Mouse (Mus musculus): ENCODE results near the gene Khdc1a. TPM values are rescaled to one million over a fixed set of nuclear protein-coding genes. Genes with fewer than 3 reads are reported as not detected.
"Not testable (repeated sequence)": the region's sequence is repeated elsewhere in the genome, so short reads cannot be mapped to it uniquely, and the experiment has no call there.

Khdc1a gene
- polyA plus RNA-seq, 1 experiment from 2014 or later = not detected

DNA sequence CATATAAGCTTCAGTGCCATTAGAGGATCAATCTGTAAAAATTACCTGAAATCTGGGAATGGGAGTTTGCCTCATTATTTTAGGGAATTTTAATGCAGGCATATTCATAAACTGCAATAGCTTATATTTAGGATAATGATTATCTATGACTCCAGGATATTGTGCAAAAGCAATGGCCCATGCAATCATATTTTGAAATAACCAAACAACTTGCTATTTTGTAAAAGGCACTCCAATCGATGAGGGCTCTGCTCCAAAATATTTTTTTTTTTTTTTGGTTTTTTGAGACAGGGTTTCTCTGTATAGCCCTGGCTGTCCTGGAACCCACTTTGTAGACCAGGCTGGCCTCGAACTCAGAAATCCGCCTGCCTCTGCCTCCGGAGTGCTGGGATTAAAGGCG lies 29.2 kb upstream of the Khdc1a start:
- not testable (repeated sequence) for H3K4me2 ChIP-seq (replicated peaks; ENCODE audit: low read depth, low read length); H3K36me3 ChIP-seq (ENCODE audit: control insufficient read depth, insufficient read depth, low read length); H3K27me3 ChIP-seq (ENCODE audit: control insufficient read depth, insufficient read depth, low read length); H3K27ac ChIP-seq (ENCODE audit: low read depth, low read length); H3K4me3 ChIP-seq (ENCODE audit: low read length); H3K9ac ChIP-seq (ENCODE audit: low read depth, low read length); ATAC-seq (ENCODE audit: low FRiP score, low TSS enrichment); H3K9me3 ChIP-seq (ENCODE audit: control insufficient read depth, low read length); H3K4me1 ChIP-seq (ENCODE audit: control insufficient read depth, insufficient read depth, low read length)
- 90% methylated on average over 5 of the region's 5 CpGs for WGBS

DNA sequence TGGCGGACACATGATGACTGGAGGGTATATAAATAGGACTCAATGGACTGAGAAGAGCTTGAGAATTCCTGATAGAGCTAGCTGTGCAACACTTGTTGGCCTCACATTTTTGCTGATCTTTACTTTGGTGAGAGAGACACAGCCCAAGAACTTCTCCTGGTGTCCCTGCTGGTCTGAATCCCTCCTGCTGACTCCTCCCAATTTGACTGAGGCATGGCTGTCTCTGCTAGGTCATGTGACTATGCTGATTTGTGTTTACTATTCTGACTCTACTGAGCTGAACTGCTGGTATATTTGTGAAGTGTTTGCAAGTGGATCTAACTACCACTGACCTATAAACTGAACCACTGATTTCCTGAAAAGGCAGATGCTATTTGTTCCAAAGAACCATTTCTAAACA lies 27.8 kb upstream of the Khdc1a start:
- Histone ChIP-seq H3K4me2 (replicated peaks; ENCODE audit: low read depth, low read length) (no peak overlapping the region), H3K36me3 (ENCODE audit: control insufficient read depth, insufficient read depth, low read length) (no peaks in the 10 kb centered on the region), H3K9ac (ENCODE audit: low read depth, low read length) (no peak overlapping the region), H3K4me1 (ENCODE audit: control insufficient read depth, insufficient read depth, low read length) (no peaks in the 10 kb centered on the region), H3K9me3 (ENCODE audit: control insufficient read depth, low read length) (no peaks in the 10 kb centered on the region), H3K4me3 (ENCODE audit: low read length) (no peak overlapping the region), H3K27ac (ENCODE audit: low read depth, low read length) (no peak overlapping the region), H3K27me3 (ENCODE audit: control insufficient read depth, insufficient read depth, low read length) (no peaks in the 10 kb centered on the region)
- no peak for ATAC-seq (ENCODE audit: low FRiP score, low TSS enrichment)
- WGBS = 100% methylated on average over 1 of the region's 1 CpGs

DNA sequence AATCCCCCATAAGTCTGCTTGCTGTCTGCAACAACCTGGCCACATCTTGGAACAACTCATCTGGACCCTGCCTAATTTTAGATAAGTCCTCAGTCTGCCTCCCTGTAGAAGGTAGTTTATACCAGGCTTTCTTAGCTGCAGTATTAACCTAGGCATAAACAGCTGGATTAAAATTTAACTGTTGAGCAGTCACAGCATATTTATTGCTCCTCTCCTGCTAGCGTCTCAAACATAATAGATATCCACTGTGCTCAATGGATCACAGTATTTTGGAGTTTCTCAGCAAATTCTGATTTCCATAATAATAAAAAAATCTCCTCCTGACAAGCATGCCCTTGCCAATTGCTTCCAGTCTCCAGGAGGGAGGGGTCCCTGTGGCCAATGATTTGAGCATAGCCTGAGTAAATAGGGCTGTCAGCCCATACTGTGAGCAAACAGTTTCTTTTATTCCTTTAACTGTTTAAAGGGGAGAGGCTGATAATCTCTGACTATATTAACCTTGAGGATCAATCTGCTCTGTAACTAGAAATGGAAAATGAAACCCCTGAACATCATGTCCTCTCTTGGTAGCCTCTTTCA lies 25.4 kb upstream of the Khdc1a start:
- Histone ChIP-seq H3K36me3 (ENCODE audit: control insufficient read depth, insufficient read depth, low read length) (no peaks in the 10 kb centered on the region), H3K9ac (ENCODE audit: low read depth, low read length) (no peak overlapping the region), H3K4me2 (replicated peaks; ENCODE audit: low read depth, low read length) (no peak overlapping the region), H3K27me3 (ENCODE audit: control insufficient read depth, insufficient read depth, low read length) (no peaks in the 10 kb centered on the region), H3K27ac (ENCODE audit: low read depth, low read length) (no peak overlapping the region), H3K9me3 (ENCODE audit: control insufficient read depth, low read length) (no peaks in the 10 kb centered on the region), H3K4me3 (ENCODE audit: low read length) (no peak overlapping the region), H3K4me1 (ENCODE audit: control insufficient read depth, insufficient read depth, low read length) (no peaks in the 10 kb centered on the region)
- ATAC-seq (ENCODE audit: low FRiP score, low TSS enrichment) = no peak
- 48% methylated on average over 1 of the region's 1 CpGs for WGBS

DNA sequence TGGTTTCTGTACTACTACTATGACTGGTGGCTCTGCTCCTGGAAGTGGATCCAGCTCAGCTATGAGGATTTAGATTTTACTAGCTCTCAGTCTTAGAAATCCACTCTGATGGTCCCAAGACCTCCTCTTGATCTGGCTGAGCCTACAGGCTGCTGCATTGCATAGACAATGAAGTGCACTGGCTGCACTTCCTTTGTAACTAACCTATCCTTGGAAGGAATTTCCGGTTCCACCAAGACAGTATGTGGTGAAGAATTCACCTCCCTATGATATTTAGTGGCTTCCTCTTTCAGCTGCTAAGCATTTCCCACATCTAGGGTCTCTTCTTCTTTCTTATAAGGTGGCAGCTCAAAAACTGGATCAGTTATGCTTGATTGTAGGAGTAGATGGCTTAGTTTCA lies 24.8 kb upstream of the Khdc1a start:
- Histone ChIP-seq H3K27me3 (ENCODE audit: control insufficient read depth, insufficient read depth, low read length) (no peaks in the 10 kb centered on the region), H3K9me3 (ENCODE audit: control insufficient read depth, low read length) (no peaks in the 10 kb centered on the region), H3K27ac (ENCODE audit: low read depth, low read length) (no peak overlapping the region), H3K4me3 (ENCODE audit: low read length) (no peak overlapping the region), H3K36me3 (ENCODE audit: control insufficient read depth, insufficient read depth, low read length) (no peaks in the 10 kb centered on the region), H3K9ac (ENCODE audit: low read depth, low read length) (no peak overlapping the region), H3K4me1 (ENCODE audit: control insufficient read depth, insufficient read depth, low read length) (no peaks in the 10 kb centered on the region), H3K4me2 (replicated peaks; ENCODE audit: low read depth, low read length) (no peak overlapping the region)
- WGBS = 93% methylated on average over 1 of the region's 1 CpGs
- ATAC-seq (ENCODE audit: low FRiP score, low TSS enrichment) = no peak

DNA sequence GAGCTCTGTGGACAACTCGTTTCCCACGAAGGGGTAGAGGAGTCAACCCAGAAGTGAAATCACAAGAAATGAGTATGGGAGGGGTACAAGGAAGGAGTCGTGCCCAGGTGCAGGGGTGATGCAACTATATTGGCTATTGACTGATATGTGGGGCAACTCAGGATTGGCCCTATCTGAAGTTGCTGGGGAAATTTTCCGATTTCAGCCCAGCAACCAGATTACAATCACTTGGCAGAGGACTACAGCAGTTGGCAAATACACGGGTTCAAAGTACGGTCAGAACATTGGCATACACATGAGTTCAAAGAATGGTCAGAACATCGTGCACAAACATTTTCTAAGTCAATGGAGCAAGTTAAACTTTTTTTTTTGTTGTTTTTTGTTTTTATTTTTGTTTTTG lies 22.7 kb upstream of the Khdc1a start:
- ATAC-seq (ENCODE audit: low FRiP score, low TSS enrichment) = no peak
- Histone ChIP-seq H3K27ac (ENCODE audit: low read depth, low read length) (no peak overlapping the region), H3K9ac (ENCODE audit: low read depth, low read length) (no peak overlapping the region), H3K4me2 (replicated peaks; ENCODE audit: low read depth, low read length) (no peak overlapping the region), H3K4me3 (ENCODE audit: low read length) (no peak overlapping the region), H3K4me1 (ENCODE audit: control insufficient read depth, insufficient read depth, low read length) (no peaks in the 10 kb centered on the region), H3K9me3 (ENCODE audit: control insufficient read depth, low read length) (no peaks in the 10 kb centered on the region), H3K36me3 (ENCODE audit: control insufficient read depth, insufficient read depth, low read length) (no peaks in the 10 kb centered on the region), H3K27me3 (ENCODE audit: control insufficient read depth, insufficient read depth, low read length) (no peaks in the 10 kb centered on the region)
- 91% methylated on average over 7 of the region's 7 CpGs for WGBS

DNA sequence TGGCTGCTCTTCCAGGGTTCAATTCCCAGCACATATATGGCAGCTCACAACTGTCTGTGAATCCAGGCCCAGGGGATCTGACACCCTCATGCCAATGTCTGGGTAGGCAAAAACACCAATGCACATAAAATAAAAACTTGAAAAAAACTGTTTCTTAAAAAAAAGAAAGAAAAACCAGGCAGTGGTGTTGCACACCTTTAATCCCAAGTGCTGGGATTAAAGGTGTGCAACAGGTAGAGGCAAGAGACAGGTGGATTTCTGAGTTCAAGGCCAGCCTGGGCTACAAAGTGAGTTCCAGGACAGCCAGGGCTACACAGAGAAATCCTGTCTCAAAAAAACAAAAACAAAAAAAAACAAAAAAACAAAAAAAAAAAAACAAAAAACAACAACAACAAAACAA lies 18.3 kb upstream of the Khdc1a start:
- H3K36me3 ChIP-seq (ENCODE audit: control insufficient read depth, insufficient read depth, low read length); H3K27ac ChIP-seq (ENCODE audit: low read depth, low read length); H3K9me3 ChIP-seq (ENCODE audit: control insufficient read depth, low read length); H3K4me2 ChIP-seq (replicated peaks; ENCODE audit: low read depth, low read length); ATAC-seq (ENCODE audit: low FRiP score, low TSS enrichment); H3K27me3 ChIP-seq (ENCODE audit: control insufficient read depth, insufficient read depth, low read length); H3K9ac ChIP-seq (ENCODE audit: low read depth, low read length); H3K4me1 ChIP-seq (ENCODE audit: control insufficient read depth, insufficient read depth, low read length); H3K4me3 ChIP-seq (ENCODE audit: low read length): not testable (repeated sequence)

DNA sequence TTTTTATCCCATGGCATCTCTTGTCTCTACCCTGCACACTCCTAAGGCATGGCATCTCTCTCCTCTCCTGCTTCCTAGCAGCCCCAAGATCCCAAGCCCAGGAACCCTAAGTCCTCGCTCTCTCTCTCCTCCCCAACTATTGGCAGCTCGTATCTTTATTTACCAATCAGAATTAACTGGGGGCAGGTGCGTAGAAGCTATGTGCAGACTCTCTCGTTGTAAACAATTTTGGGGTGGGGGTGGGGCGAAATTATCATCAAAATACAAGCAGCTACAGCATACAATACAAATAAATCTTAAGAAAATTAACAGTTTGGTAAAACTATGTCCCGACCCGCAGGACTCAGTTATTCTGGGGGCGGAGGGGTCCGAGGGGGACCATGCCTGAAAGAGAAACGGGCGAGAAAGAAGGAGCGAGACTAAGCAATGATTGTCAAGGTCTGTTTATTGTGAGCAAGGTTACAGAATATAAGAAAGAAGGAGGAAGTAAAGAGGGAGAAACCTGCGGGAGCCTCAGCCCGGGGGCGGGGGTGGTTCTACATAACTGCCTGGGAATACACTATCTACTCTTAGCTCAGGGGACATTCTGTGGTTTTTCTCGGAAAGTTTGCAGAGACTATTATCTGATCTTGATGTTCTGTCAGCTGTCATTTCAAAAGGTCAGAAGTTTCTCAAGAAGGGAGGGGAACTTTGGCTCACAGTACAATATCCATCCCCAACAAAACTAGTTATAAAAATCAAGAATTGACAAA lies 16.0 kb upstream of the Khdc1a start:
- WGBS = 82% methylated on average over 16 of the region's 16 CpGs
- Histone ChIP-seq H3K27ac (ENCODE audit: low read depth, low read length) (no peak overlapping the region), H3K4me2 (replicated peaks; ENCODE audit: low read depth, low read length) (no peak overlapping the region), H3K36me3 (ENCODE audit: control insufficient read depth, insufficient read depth, low read length) (no peaks in the 10 kb centered on the region), H3K27me3 (ENCODE audit: control insufficient read depth, insufficient read depth, low read length) (no peaks in the 10 kb centered on the region), H3K9ac (ENCODE audit: low read depth, low read length) (no peak overlapping the region), H3K4me1 (ENCODE audit: control insufficient read depth, insufficient read depth, low read length) (no peaks in the 10 kb centered on the region), H3K9me3 (ENCODE audit: control insufficient read depth, low read length) (no peaks in the 10 kb centered on the region), H3K4me3 (ENCODE audit: low read length) (no peak overlapping the region)
- ATAC-seq (ENCODE audit: low FRiP score, low TSS enrichment) = no peak

DNA sequence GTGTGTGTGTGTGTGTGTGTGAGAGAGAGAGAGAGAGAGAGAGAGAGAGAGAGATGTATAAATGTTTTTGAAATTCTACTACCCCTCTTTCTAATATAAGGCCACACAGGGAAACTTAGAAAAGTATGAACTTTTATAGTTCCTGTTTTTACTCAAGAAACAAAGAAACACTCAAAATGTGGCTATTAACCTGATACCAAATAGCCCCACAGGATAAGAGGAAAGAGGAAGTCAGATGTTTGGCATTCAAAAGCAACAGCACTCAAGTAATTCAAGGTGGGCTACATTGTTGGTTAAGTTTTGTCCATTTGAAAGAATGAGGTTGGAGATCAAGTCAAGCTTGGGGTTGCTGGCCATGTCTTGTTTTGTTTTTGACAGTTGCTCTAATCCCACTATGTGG lies 13.6 kb upstream of the Khdc1a start:
- ATAC-seq (ENCODE audit: low FRiP score, low TSS enrichment) = no peak

DNA sequence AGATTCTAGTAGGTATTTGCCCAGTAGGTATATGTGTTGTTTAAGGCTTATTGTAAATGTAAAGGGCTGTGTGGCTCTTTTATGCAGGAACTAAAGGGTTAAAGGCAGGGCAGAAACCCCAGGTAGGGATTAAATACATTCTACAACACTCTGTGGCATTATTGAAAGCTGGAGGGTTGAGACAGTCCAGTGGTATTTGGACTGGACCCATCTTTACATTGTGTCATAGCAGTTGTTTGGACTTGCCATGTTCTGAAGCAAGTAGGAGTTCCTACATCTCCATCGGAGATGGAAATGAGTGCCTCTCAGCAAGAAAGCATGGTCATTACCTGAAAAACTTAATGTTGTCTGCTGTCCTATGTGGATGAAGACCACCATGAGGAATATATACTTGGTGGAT lies 8.7 kb upstream of the Khdc1a start:
- no peaks in the 10 kb centered on the region for H3K36me3 ChIP-seq (ENCODE audit: control insufficient read depth, insufficient read depth, low read length)
- H3K27me3 ChIP-seq (ENCODE audit: control insufficient read depth, insufficient read depth, low read length) = no peaks in the 10 kb centered on the region
- H3K4me1 ChIP-seq (ENCODE audit: control insufficient read depth, insufficient read depth, low read length) = no peaks in the 10 kb centered on the region
- H3K4me2 ChIP-seq (replicated peaks; ENCODE audit: low read depth, low read length) = no peak overlapping the region
- no peak overlapping the region for H3K27ac ChIP-seq (ENCODE audit: low read depth, low read length)
- H3K4me3 ChIP-seq (ENCODE audit: low read length) = no peak overlapping the region
- H3K9me3 ChIP-seq (ENCODE audit: control insufficient read depth, low read length) = no peaks in the 10 kb centered on the region
- H3K9ac ChIP-seq (ENCODE audit: low read depth, low read length) = no peak overlapping the region
- no peak for ATAC-seq (ENCODE audit: low FRiP score, low TSS enrichment)
- WGBS = 100% methylated on average over 1 of the region's 1 CpGs

More for the DNA sequence above, 13.6 kb upstream of the Khdc1a start:
- Histone ChIP-seq H3K9me3 (ENCODE audit: control insufficient read depth, low read length) (no peaks in the 10 kb centered on the region), H3K4me1 (ENCODE audit: control insufficient read depth, insufficient read depth, low read length) (no peaks in the 10 kb centered on the region), H3K4me3 (ENCODE audit: low read length) (no peak overlapping the region), H3K4me2 (replicated peaks; ENCODE audit: low read depth, low read length) (no peak overlapping the region), H3K9ac (ENCODE audit: low read depth, low read length) (no peak overlapping the region), H3K27ac (ENCODE audit: low read depth, low read length) (no peak overlapping the region), H3K36me3 (ENCODE audit: control insufficient read depth, insufficient read depth, low read length) (no peaks in the 10 kb centered on the region), H3K27me3 (ENCODE audit: control insufficient read depth, insufficient read depth, low read length) (no peaks in the 10 kb centered on the region)

Data from kidney, embryonic 14.5 days (tissue).